Mouse (Mus musculus): ENCODE data around the gene Ndufab1. TPM values are rescaled to one million over a fixed set of nuclear protein-coding genes. Genes with fewer than 3 reads are reported as not detected.

Gene Ndufab1
- 120 TPM for polyA plus RNA-seq (2017; shearing (Covaris generic))

DNA sequence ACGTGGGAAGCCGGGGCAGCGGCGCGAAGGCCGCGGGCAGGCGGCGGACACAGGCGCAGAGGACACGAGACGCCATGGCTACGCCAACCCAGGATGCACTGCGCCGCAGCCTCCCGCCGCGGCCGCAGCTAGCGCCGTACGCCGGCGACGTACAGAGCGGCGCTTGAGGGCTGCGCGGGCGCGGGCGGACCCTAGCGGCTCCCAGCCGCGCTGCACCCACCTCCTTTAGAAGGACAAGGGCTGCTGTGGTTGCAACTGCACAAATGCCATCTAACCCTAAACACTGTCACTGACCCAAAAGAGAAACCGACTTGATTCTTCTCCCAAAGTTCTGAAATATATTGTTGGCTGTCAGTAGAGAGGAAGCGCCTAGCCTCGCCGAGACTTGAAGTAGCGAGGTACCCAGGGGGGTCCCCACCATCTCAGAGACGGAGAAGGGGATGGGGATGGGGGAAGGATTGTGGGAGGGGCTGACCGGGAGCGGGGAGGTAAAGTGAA lies at the start of gene Ndufab1:
TSS of gene Ndufab1 (minus strand) at position 140 of the 498 bp plus-strand sequence.

DNA sequence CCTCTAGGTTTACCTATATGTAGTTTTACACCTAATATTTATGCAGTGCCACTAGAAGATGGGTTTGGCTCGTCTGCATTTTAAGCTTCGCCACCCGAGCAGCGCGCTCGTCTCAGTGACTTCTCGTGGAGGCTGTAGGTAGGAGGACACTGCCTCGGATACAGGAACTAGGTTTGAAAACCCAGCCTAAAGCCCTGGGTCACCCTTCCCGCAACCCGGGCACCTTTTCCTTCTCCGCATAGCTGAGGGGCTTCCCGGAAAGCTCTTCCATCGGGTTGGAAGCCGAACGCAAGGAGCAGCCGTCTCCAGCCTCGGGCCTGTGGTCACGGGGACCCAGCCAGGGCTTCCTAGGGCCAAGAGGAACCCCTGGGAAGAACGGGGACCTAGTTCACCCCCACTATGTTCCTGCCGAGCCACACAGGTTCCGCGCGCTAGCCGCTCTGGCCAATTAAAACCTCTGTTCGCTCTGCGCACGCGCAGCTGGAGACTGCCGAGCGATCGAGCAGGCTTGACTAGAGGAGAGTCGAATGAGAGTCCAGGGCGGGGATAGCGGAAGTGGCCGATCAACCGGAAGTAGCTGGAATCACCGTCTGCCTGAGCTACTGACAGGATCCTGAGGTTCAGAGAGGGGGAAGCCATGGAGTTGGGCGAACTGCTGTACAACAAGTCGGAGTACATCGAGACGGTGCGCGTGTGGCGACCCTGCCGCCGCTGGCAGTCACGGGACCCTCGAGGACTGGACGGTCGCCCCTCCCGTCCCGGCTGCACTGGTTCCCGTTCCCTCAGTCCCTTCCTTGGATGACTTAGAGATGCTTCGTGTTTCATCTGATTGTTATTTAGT lies 31.0 kb upstream of the Ndufab1 start, which contains the start of the genes Palb2 and Dctn5:
TSS of gene Palb2 (minus strand) at position 489 of the 841 bp plus-strand sequence.
TSS of gene Dctn5 (plus strand) at position 545 of the 841 bp plus-strand sequence.

DNA sequence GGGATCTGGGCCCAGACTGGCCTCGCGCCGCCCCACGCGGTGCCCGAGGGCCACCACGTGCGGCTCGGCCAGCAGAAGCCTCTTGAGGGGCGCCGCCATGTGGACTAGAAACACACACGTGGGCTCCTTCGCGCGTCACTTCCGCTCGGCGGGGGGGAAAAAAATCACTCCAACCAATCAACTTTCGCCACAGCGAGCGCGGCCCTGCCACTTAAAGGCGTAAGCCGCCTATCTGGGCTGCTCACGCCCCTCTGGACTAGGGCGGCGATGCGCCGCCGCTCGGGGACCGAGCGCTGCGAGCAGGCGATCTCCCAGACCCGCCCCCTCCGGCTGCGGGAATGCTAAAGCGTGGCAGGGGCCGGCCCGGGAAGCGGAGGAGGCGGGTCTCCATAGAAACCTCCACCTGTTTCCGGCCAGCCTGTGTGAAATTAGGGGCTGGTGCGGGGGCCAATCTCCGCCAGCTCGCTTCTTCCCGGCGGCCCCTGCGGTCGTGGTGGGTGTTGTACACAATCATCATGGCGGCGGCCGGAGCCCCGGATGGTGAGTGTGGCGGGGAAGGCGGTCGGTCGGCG lies 34.7 kb downstream of the Ndufab1 start, which contains the start of the genes Ubfd1 and Ears2:
TSS of gene Ubfd1 (plus strand) at position 231 of the 572 bp plus-strand sequence.
TSS of gene Ears2 (minus strand) at position 319 of the 572 bp plus-strand sequence.

Other genes starting within 250 kb of the Ndufab1 start
- not detected for gene Scnn1b, start 236.8 kb downstream of the Ndufab1 start, polyA plus RNA-seq (2017; shearing (Covaris generic))
- gene Cog7, start 120.2 kb downstream of the Ndufab1 start, polyA plus RNA-seq (2017; shearing (Covaris generic)) = 11.3 TPM
- 5.4 TPM for gene Gga2, start 80.7 kb downstream of the Ndufab1 start, polyA plus RNA-seq (2017; shearing (Covaris generic))
- gene Ubfd1, start 34.7 kb downstream of the Ndufab1 start, polyA plus RNA-seq (2017; shearing (Covaris generic)) = 49.8 TPM
- gene Ears2, start 34.6 kb downstream of the Ndufab1 start, polyA plus RNA-seq (2017; shearing (Covaris generic)) = 20.1 TPM
- gene Palb2, start 31.1 kb upstream of the Ndufab1 start, polyA plus RNA-seq (2017; shearing (Covaris generic)) = 3.7 TPM
- gene Dctn5, start 31.2 kb upstream of the Ndufab1 start, polyA plus RNA-seq (2017; shearing (Covaris generic)) = 76.1 TPM
- gene Plk1, start 57.6 kb upstream of the Ndufab1 start, polyA plus RNA-seq (2017; shearing (Covaris generic)) = 0.82 TPM
- gene Ern2, start 84.3 kb upstream of the Ndufab1 start, polyA plus RNA-seq (2017; shearing (Covaris generic)) = 0.26 TPM
- not detected for gene Chp2, start 117.6 kb upstream of the Ndufab1 start, polyA plus RNA-seq (2017; shearing (Covaris generic))
- gene Prkcb, start 186.9 kb upstream of the Ndufab1 start, polyA plus RNA-seq (2017; shearing (Covaris generic)) = 138 TPM

All from effector memory CD4-positive, alpha-beta T cell, adult 7 months (primary cell).